Mouse (Mus musculus) c-Kit-negative CD71-positive TER-119-positive erythroid progenitor cells, embryonic 14.5 days (primary cell): ENCODE results near the gene Nup88.

ENCODE experiments used
- DNase-seq: peaks from one replicate; pipeline ENCODE4 v3.0.0-alpha.2; 2013; ENCODE audit warnings: low read depth, low spot score

Gene Nup88

DNA sequence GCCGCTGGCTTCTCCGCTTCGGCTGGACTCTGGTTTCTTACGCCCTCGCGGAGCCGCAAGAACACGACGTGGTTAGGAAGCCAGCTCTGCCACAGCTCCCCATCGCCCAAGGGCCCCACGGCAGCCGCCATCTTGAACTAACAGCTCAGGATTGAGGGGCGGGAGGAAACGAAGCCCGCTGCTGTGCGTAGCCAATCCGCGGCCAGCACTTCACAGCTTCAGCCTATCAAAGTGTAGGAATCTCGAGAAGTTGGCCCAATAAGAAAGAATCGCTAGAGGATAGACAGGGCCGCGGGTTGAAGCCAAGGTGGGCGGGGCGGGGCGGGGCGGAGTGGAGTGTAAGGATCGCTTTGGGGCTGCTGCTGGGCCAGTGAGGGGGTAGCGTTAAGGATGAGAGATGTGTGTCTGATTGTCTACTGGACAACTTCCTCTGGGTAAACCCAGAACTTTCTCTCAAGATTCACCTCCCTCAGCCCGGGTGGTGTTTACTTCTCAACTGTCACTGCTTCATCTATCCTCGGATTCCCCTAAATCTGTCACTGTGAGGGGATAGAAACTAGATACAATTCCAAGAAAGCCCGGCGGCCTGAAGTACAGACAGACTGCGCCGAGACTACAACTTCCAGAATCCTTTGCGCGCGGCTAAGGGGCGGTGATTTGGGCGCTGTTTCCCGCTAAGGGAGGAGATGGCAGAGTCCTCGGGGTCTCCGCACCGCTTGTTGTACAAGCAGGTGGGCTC lies at the start of gene Nup88, which contains the start of gene Rpain:
Gene Nup88, minus strand, starts transcription at position 153 of the 739 bp plus-strand sequence.
Gene Rpain, plus strand, starts transcription at position 393 of the 739 bp plus-strand sequence.
- DNase-seq = peak; percentile 95

DNA sequence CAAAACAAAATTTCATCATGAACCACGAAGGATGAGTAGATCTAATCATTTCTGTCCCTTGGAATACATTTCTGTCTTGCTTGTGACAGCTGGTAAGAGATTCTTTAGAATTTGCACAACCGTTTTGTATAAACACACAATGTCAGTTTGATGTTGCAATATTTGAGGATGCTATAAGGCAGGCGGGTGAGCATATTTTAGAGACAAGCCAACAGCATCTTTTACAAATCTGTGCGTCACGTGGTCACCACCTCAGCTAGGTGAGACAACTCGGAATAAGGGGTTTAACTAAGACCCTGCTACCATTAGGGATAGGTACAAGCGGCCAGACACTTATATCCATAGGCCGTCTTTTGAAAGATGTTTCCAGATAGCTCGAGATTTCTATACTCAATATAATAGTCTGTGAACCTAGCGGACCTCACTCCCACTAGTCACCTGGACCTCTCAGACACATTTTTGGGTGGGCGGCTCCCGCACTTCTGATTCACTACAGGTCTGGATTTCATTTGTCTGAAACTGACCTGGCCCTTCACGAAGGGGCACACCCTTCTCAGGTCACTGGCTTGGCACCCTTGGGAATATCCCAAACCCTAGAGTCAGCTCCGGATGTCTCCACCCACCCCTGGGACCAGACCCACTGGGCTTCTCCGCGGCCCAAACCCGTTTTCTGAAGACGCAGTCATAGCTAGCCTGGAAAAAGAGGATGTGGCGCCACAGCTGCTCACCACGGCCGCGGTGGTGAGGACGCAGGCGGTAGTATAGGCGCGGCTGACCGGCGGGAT lies 48.8 kb upstream of the Nup88 start:
- no peak for DNase-seq

DNA sequence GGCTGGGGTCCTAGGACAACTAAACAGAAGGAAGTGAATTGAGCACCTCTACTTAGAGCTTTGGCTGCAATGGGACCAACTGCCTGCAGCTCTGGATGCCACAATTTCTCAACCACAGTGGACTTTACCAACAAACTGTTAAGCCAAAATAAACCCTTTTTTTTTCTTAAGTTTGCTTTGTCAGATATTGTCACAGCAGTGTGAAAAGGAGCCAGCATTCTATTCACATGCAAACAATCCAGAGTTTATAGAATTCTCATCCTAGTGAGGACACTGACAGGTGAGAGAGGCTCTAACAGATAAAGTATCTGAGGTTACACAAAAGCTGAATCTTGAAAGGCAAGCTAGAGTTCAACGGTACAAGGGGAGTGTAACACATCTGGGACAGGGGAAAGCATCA lies 47.3 kb upstream of the Nup88 start:
- DNase-seq = no peak

DNA sequence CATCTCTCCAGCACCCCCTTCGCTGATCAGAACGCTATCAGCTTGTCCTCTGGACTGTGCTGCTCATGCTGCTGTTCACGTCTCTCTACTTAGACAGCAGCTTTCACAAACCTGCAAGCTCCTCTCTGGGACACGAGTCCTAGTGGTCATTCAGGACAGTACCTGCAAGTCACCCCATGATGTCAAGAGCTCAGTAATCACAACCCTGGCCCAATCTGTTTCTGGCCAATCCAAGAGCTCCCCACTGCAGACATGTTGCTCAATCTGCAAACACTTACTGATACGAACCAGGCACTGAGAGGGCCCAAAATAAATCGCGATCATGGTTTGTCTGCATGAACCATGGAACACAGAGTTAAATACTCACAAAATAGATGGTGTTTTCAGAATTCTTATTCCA lies 43.0 kb upstream of the Nup88 start:
- DNase-seq = no peak

DNA sequence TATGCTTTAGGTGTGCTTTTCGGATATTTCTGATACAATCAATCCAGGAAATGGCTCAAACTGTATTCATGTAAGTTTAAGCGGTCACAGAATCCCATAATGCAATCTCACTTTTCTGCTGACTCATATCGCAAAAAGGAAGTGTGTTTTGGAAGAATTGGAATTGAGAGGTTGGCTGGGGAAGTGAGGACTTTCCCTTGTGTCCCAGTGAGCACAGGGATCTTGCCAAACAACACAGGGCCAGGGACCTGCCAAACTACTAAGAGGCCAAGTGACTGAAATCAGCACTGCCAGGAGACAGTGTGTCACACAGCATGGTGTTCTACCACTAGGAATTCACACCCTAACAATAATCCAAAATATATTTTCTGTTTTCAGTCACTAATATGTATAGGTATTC lies 38.5 kb upstream of the Nup88 start:
- no peak for DNase-seq

DNA sequence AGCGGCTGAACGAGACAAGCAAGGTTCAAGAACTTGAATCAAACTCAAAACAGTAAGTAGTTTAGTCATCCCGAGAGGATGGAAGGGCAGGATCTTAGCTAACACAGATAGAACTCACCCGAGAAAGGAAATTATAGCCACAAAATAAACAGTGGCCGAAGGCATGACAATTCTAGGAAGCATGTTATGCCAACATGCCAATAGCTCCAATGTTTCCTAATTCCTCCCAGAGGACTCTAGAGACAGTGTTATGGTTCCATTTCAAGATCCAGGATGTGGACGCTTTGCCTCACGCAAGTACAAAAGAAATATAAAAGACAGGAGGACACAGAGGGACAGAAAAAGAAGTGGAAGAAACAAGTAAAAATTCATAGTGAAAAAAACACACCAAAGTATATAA lies 38.1 kb upstream of the Nup88 start:
- no peak for DNase-seq

DNA sequence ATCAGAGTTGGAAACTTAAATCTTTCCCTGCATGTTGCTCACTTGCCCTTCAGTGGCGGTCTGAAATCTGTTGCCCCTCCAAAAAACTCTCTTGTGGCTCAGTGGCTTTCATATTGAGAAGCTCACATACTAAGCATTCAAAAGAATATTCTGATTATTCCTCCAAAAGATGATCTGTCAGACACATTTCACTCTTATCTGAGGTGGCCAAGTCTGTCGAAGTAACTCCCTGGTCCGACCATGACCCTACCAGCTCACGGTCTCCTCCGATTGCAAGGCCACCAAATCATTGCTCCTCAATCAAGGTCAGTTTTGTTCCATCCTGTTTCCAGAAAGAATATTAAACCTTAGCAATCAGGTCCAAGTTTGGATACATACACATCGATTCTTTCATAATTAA lies 37.3 kb upstream of the Nup88 start:
- DNase-seq = no peak

DNA sequence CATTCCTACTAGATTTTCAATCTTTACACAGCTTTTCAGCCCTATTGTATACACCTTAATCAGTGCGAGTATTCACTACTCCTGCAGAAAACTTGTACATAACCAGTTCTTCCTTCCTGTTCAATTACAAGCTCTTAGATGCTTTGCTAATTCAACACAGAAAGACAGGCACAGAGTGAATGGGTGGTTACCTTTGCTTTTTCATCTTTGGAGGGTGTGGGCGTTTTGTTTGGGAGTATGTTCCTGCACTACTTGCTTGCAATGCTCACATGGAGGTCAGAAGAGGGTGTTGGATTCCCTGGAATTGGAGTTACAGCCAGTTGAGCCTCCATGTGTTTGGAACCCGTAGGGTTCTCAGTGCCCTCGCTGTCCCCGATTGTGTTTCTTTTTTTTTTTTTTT lies 35.3 kb upstream of the Nup88 start:
- no peak for DNase-seq

DNA sequence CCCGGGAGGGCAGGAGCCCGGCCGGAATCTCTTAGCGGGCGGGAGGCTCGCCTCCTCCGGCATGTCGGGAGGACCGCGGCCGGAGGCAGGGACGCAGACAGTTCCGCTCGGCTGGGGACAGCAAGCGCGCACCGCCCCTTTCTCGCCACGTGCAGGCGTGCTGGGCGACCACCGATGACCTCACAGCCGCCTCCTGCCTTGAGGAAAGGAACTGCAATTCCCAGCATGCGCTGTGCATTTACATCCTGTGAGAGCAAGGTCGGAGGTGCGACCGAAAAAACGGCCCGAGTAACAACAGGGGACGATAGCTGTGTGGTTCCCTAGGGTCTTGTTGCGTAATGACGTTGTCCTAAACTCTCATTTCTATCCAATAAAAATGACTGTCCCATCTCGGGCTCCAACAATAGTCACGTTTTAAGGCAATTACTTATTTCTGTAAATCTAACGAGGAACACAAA lies 34.6 kb upstream of the Nup88 start, which contains the start of gene Dhx33:
Gene Dhx33, minus strand, starts transcription at position 122 of the 458 bp plus-strand sequence.
- DNase-seq = peak; percentile 89

DNA sequence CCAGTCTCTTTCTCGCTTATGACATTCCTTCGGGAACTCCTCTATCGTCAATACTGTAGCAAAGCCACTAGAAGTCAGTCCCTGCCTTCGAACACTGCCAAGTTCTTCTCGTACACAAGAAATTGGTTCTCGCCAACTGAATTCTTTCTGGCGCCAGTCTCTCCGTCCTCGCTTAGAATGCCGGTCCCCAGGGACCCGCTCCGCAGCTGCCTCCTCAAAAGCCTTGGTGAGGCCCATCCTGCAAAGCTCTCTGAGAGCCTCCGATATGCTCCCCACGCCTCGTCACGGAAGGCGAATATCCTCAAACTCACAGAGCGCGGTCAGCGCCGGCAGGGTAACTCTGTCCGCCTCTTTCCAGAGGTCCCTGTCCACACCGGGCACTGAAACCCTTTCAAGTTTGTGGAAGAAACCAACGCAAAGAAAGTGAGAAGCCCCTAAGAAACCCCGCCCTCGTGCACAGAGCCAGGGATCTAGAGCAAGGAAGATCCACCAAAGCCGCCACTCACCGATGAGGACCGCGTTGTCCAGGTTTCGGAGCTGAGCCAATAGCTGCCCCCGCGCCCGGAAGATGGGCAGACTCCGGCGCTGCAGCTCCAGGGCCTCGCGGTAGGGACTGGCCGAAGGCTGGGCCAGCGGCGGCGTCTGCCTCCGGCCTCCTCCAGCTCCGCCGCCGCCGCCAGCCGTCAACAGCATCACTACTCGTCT lies 34.0 kb upstream of the Nup88 start:
- peak; percentile 36 for DNase-seq

DNA sequence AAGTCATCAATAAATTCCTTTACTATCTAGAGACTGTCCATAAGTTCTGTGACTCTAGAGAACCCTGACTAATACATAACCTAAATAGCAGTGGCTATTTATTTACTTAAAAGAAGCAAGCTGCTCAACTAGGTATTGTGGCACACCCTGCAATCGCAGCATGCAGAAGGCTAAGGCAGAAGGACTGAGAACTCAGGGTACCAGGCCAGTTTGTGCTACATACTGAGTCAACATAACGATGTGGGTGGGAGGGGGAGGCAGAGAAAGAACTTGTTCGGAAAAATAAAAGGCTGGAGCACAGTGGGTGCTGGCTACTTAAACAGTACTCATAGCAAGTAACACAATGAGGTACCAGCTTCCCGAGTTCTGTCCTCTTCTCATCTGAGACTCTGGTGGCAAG lies 31.4 kb upstream of the Nup88 start:
- DNase-seq = no peak

DNA sequence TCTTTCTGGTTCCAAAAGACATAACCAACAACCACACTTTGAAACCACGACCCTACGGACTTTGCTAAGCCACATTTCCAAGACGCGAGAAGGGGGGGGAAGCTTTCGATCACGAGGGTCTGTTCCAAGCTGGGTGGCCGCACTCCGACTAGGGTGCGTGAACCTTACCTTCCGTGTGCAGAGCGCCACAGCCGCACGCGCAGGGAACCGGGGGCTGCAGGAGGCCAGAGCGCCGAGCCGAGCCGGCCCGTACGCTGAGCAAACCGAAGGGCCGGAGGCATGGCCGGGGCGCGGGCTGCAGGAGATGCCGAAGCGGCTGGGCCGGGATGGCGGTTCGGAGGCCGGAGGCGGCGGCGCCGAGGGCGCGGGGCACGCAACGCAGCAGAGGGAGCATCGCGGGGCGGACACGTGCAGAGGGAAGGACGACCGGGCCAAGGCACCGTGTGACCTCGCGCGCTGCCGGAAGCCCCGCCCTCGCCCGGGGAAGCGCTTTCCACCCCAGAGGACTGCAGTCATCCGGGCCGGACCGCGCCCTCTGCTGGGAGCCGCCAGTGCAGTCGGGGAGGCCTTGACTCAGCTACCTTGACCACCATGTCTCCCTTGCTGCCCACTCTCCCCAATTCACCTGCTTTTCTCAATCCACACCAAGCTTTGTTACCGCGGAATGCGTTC lies 12.9 kb upstream of the Nup88 start, which contains the start of gene C1qbp:
Gene C1qbp, minus strand, starts transcription at position 470 of the 672 bp plus-strand sequence.
- DNase-seq = peak; percentile 83

DNA sequence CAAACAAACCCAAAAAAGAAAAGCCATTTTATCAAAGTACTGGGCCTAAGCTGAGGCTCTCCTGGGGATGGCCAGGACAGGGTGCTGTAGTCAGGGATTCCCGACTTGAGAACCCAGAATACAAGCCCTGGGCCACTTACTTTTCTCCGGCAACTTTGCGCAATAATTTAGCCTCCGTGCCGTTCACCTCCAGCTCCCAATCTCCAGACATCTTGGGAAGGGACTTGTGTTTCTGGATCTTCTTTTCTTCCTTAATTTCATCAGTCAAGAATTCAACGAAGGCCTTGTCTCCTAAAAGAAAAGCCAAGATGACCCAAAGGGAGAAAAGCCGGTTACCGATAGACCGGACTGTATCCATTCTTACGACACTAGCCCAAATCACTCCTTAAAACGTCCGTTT lies 12.3 kb upstream of the Nup88 start:
- no peak for DNase-seq

DNA sequence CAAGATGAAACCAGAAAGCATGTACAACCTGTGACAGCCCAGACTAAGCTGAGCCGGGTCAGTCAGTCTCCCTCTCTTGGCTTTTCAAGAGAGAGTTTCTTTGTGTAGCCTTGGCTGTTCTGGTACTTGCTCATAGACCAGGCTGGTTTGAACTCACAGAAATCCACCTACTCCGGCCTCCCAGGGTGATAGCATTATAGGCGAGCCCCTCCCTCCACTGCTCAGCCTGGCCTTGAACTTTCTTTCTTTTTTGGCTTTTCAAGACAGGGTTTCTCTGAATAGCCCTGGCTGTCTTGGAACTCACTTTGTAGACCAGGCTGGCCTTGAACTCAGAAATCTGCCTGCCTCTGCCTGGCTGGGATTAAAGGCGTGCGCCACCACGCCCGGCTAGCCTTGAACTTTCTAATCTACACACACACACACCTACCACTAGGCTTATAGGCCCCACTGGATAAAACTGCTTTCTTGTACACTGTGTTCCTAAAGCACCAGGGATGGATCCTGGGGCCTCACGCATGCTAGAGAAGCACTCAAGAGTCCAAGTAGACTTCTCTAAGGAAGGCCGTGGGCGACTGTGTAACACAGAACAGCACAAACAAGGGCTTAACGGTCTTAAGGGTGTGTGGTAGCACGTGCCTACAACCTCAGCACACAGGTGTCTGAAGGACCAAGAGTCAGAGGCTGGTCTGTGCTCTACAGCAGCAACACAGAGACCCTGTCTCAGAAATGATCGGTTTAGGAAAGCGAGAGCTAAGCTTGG lies 11.2 kb upstream of the Nup88 start:
- DNase-seq = no peak

DNA sequence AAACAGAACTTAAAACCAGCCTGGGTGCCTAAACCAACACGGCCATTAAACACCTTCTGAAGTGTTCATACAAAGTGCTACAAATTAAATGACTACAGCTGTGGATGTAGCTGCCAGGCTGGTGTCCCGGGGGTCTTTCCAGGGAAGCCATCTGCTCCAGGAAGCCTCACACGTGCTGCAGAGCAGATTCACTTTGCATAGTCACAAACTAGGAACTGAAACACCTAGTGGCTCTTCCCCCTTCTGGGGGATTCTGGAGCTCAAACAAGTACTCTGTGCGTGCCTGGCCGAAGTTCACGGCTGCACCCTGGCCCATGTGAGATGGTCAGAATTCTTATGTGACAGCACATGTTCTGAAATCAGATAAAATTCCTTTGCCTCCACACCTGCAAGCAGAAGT lies 10.5 kb upstream of the Nup88 start:
- DNase-seq = no peak

DNA sequence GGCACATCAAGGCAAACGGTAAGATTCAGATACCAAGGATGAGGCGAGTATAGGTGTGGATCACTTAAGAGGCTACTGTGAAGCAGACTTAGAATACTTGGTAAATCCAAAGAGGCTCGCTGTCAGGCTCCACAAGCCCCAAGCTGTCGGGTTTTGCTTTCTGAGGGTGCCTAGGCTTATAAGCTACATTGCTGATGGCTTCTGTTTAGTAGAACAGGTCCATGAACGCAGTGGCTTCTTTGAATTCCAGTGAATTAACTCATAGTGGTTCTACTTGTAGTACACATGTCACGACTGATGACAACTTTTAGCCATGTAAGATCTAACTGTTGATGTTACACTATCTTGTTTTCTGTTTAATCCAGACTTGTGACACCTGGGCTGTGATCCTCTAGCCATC lies 7.5 kb upstream of the Nup88 start:
- DNase-seq = no peak

DNA sequence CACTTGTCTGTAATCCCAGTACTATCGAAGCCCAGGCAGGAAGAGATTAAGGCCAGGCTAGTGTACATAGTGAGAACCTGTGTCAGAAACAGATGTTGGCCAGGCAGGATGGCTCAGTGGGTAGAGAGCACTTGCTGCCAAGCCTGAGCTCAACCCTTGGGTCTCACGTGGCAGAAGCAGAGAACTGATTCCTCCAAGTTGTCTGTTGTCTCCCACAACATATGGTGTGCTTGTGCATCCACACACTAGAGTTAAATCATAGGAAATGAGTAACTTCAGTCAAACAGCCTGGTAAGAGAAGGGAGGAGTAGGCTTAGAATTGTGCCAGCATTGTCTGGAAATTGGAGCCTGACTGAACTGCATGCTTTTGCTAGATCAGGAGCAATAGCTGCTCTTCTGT lies 5.4 kb upstream of the Nup88 start:
- DNase-seq = no peak

DNA sequence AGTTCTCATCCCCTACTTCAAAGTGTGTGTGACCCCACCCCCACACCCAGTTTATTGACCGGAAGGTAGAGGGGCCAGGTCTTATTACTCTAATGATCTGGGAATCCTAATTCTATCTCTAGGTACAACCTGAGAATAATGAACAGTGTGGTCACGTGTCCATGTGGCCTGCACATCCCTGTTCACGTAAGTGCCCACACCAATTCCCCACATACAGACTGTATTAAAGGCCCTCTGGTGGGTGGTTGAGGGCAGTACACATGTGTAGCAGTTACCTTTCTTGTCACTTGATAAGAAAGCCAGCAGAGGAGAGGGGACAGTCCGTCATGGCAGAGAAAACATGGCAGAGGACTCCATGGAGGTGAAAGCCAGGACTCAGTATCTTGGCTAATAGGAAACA lies 4.2 kb upstream of the Nup88 start:
- no peak for DNase-seq

DNA sequence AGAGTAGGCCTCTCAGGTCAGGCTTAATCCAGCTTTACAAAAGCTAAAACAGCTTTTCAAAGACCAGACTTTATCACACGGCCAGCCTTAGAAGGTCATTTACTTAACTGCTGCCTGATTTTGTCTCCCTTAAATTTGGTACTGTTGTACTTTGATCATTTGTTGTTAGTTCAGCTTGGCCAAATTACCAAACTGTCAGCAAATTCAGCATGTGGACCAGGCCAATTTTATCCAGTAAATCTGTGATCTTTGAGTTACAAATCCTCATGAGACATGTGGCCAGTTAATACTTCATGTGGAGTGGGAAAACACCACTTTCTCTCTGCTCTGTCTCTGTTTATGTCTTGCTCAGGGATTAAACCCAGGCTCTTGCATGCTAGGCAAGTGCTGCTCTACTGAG lies 2.8 kb upstream of the Nup88 start:
- no peak for DNase-seq

DNA sequence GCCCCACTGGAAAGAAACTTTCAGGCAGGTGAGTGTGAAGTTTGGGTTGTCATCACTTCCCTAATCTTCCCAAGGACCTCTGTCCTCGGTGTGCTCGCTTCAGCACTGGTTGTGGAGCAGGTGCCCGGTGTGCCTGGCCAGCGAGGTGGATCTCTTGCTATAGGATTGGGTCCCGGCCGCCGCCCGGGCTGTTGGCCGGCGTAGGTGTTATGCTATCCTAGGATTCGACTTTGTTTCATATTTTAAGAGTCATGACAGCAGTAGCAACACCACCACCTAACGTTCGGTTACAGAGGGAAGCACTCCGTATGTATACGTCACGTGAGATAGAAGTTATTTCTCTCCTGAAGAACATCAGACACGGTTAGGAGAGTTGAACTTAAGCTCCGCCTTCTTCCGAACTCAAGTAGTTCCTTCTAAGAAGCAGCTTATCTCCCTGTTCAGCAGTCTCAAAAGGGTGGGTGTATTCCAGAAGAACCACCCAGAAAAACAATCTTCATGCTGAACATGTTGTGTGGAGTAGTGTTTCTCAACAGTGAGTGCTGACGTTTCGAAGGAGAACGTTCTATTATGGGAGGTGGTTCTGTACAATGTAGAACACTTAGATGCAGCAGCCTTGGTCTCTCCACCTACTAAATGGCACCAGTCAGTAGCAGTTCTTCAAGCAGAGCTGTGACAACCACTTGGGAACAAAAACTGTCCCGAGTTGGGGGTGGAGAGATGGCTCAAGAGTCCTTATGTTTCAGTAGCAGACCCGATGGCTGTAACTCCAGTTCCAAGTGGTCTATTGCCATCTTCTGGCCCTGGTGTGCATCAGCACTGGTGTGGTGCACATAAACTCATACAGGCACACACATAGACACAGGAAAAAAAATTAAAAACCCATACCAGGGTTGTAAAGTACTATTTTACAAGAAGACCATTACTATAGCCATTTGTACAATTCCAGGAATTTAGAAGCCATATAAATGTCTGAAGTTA lies 1.1 kb upstream of the Nup88 start:
- peak; percentile 84 for DNase-seq
